Mouse (Mus musculus): Measurements from ENCODE around the gene Ust. TPM values are rescaled to one million over a fixed set of nuclear protein-coding genes. Genes with fewer than 3 reads are reported as not detected.

Ust gene
- polyA plus RNA-seq, 1 experiment from 2014 or later: 3.2 TPM

DNA sequence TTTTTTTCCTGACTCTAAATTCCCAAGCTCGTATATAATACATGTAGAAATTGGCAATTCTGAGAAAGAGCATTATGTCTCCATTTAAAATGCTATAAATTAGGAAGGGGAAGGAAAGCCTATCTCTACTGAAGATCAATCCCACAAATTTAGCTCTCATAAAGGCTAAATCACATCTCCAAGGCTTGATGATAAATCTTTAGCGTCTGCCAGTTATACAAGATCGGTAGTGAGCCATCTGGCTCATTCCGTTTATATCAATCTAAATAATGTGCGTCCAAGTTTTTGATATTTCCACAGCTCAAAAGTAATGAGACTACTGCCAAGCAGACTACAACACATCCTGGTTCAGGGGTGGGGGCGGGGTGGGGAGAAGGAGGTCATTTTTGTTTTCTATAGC lies 6.4 kb downstream of the Ust start:
- H3K36me3 ChIP-seq (ENCODE audit: control insufficient read depth, insufficient read depth, low read length): no peaks in the 10 kb centered on the region
- ATAC-seq (ENCODE audit: low FRiP score) (no peak), DNase-seq (ENCODE audit: low spot score) (no peak)
- no peak overlapping the region for H3K27ac ChIP-seq (ENCODE audit: low read depth, low read length)
- H3K4me1 ChIP-seq (replicated peaks; ENCODE audit: control insufficient read depth, insufficient read depth, low read length): no peaks in the 10 kb centered on the region
- no peaks in the 10 kb centered on the region for H3K27me3 ChIP-seq (ENCODE audit: control insufficient read depth, insufficient read depth, low read length)
- 89% methylated on average over 6 of the region's 6 CpGs for WGBS
- H3K4me2 ChIP-seq (replicated peaks; ENCODE audit: low read depth, low read length): no peak overlapping the region
- H3K9ac ChIP-seq (ENCODE audit: low read depth, low read length): no peak overlapping the region
- H3K9me3 ChIP-seq (ENCODE audit: control insufficient read depth, low read length): no peaks in the 10 kb centered on the region
- H3K4me3 ChIP-seq (ENCODE audit: low read depth, low read length): no peak overlapping the region

DNA sequence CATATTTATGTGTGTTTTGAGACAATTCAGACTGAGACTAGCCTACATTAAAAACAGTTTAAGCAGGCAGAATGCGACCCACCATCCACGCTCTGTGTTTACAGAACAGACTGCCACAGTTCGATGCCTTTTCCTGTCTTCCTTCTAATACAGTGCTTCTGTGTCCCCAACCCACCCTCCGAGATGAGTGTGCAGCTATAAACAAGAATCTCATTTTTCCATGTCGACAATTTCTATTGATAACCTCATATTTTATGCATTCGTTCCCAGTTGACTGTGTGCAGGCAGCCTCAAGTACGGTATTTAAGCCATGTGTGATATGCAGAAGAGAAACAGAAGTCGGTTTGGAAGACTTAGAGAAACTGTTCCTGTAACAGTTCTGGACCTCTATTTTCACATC lies 6.9 kb downstream of the Ust start:
- H3K36me3 ChIP-seq (ENCODE audit: control insufficient read depth, insufficient read depth, low read length): no peaks in the 10 kb centered on the region
- no peak for ATAC-seq (ENCODE audit: low FRiP score)
- no peak overlapping the region for H3K4me3 ChIP-seq (ENCODE audit: low read depth, low read length)
- no peak overlapping the region for H3K9ac ChIP-seq (ENCODE audit: low read depth, low read length)
- WGBS: 63% methylated on average over 8 of the region's 8 CpGs
- no peaks in the 10 kb centered on the region for H3K27me3 ChIP-seq (ENCODE audit: control insufficient read depth, insufficient read depth, low read length)
- H3K9me3 ChIP-seq (ENCODE audit: control insufficient read depth, low read length): no peaks in the 10 kb centered on the region
- no peak overlapping the region for H3K4me2 ChIP-seq (replicated peaks; ENCODE audit: low read depth, low read length)
- H3K27ac ChIP-seq (ENCODE audit: low read depth, low read length): no peak overlapping the region
- H3K4me1 ChIP-seq (replicated peaks; ENCODE audit: control insufficient read depth, insufficient read depth, low read length): no peaks in the 10 kb centered on the region
- no peak for DNase-seq (ENCODE audit: low spot score)

DNA sequence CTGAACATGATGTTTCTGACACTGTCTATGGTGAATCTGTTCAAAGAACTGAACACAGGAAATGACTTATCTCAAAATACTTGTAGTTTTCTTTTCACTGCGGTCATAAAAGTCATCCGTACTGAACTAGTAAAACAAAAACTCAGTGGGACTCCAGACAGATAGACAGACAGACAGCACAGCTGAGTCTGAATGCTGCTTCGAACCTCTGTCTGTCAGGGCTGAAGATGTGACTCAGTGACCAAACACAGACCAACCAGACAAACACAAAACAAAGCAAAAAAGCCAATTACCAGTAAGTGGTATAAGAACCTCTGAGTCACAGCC lies 12.4 kb downstream of the Ust start:
- no peak overlapping the region for H3K4me2 ChIP-seq (replicated peaks; ENCODE audit: low read depth, low read length)
- H3K9ac ChIP-seq (ENCODE audit: low read depth, low read length): no peak overlapping the region
- H3K4me3 ChIP-seq (ENCODE audit: low read depth, low read length): no peak overlapping the region
- no peaks in the 10 kb centered on the region for H3K4me1 ChIP-seq (replicated peaks; ENCODE audit: control insufficient read depth, insufficient read depth, low read length)
- no peaks in the 10 kb centered on the region for H3K27me3 ChIP-seq (ENCODE audit: control insufficient read depth, insufficient read depth, low read length)
- H3K36me3 ChIP-seq (ENCODE audit: control insufficient read depth, insufficient read depth, low read length): no peaks in the 10 kb centered on the region
- 77% methylated on average over 3 of the region's 3 CpGs for WGBS
- H3K9me3 ChIP-seq (ENCODE audit: control insufficient read depth, low read length): no peaks in the 10 kb centered on the region
- DNase-seq (ENCODE audit: low spot score): no peak
- H3K27ac ChIP-seq (ENCODE audit: low read depth, low read length): no peak overlapping the region
- ATAC-seq (ENCODE audit: low FRiP score): no peak

DNA sequence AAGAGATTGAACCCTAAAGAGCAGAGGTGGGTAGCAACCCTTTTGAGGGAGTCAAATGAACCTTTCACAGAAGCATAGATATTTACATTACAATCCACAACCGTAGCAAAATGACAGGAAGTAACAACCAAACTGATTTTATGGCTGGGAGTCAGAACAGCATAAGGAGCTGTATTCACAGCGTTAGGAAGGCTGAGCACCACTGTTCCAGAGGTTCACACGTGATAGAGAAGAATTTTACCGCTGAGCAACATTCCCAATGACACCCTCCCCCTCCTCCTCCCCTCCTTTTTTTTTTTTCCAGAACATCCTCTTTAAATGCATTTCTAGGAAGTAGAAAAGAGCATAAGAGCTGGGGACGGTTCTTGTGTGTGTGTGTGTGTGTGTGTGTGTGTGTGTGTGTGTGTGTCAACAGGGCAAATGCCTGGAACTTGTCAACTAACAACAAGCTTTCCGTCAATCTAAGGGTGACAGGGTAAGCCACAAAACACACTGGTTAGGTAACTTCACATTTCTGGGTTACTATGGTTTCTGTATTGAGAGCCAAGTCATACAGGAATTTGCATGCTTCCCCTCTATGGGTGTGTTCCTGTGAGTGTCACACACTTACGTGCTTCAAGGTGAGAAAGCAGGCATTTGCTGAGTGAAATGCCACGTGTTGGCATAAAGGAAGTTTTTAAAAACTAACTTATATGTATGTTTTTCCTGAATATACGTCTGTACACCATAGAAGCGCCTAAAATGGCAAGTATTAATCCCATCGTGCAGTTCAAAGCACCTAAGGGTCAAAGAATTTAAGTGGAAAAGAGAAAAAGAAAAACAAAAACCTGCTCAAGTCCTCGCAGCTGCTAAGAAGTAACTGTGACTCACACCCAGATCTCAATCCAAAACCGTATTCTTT lies 13.0 kb downstream of the Ust start:
- Histone ChIP-seq H3K4me1 (replicated peaks; ENCODE audit: control insufficient read depth, insufficient read depth, low read length) (no peaks in the 10 kb centered on the region), H3K9me3 (ENCODE audit: control insufficient read depth, low read length) (no peaks in the 10 kb centered on the region), H3K9ac (ENCODE audit: low read depth, low read length) (no peak overlapping the region), H3K36me3 (ENCODE audit: control insufficient read depth, insufficient read depth, low read length) (no peaks in the 10 kb centered on the region), H3K27me3 (ENCODE audit: control insufficient read depth, insufficient read depth, low read length) (no peaks in the 10 kb centered on the region), H3K4me3 (ENCODE audit: low read depth, low read length) (no peak overlapping the region), H3K4me2 (replicated peaks; ENCODE audit: low read depth, low read length) (no peak overlapping the region), H3K27ac (ENCODE audit: low read depth, low read length) (no peak overlapping the region)
- 72% methylated on average over 13 of the region's 13 CpGs for WGBS
- DNase-seq (ENCODE audit: low spot score) (no peak), ATAC-seq (ENCODE audit: low FRiP score) (no peak)

DNA sequence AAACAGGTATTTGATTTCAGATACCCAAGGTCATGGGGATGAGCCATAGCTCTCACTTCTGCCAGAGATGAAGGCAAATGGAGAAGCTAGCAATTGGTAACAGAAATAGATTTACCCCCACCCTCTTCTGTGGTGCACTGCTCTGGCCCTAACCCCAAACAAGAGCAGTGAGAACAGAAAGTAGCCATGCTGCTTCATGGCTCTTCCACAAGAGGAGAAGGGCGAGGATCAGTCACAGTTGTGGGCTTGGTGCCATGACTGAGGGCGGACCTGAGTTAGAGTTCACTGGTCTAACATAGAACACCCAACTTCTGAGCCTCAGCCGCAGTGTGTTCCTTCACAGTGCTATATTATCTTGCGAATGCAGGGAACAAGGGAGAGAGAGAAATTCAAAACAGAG lies 13.8 kb downstream of the Ust start:
- H3K9ac ChIP-seq (ENCODE audit: low read depth, low read length): no peak overlapping the region
- H3K9me3 ChIP-seq (ENCODE audit: control insufficient read depth, low read length): no peaks in the 10 kb centered on the region
- H3K36me3 ChIP-seq (ENCODE audit: control insufficient read depth, insufficient read depth, low read length): no peaks in the 10 kb centered on the region
- H3K4me2 ChIP-seq (replicated peaks; ENCODE audit: low read depth, low read length): no peak overlapping the region
- no peaks in the 10 kb centered on the region for H3K4me1 ChIP-seq (replicated peaks; ENCODE audit: control insufficient read depth, insufficient read depth, low read length)
- H3K27me3 ChIP-seq (ENCODE audit: control insufficient read depth, insufficient read depth, low read length): no peaks in the 10 kb centered on the region
- whole genome bisulfite sequencing: 83% methylated on average over 4 of the region's 4 CpGs
- H3K27ac ChIP-seq (ENCODE audit: low read depth, low read length): no peak overlapping the region
- H3K4me3 ChIP-seq (ENCODE audit: low read depth, low read length): no peak overlapping the region
- no peak for DNase-seq (ENCODE audit: low spot score)
- ATAC-seq (ENCODE audit: low FRiP score): no peak

DNA sequence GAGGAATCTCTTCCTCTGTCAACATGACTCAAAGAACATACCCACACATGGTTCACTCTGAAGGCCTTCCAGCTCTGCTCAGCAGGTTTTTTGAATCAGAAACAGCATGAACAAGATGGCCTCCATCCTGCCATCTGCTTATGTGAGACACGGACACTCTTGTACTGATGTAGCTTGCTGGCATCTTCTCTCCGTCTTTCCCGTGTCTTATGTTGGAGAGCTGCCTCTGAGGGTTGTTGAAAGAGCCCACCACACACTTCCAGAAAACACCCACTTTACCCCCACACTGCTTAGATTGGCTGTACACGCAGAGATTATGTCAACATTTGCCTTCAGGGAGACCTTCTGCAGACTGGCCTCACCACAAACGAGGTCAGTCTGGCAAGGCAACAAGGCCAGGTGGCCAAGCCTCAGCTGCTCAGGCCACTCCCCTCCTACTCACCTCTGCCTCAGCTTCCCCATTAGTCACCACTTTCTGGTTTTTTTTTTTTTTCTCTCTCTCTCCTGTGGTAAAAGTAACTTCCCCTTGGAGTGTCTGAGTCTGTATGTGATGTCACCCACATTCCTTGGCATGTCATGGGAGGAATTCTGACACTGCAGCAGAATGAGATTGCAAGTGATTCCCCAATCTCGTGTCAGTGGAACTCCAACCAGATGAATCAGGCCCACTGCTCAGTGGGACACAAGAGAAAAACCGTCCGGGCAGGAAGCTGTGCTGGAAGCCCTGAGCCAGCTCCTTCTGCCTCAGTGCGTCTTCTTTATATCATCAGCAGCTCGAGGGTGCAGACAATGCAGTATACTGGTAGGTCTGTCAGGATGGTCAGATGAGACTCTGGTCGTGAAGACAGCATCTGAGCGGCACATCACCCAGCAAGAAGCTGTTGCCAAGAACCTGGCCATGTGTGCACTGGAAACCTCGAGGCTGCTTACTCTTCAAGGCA lies 19.4 kb downstream of the Ust start:
- 80% methylated on average over 13 of the region's 13 CpGs for WGBS
- no peak for ATAC-seq (ENCODE audit: low FRiP score)
- Histone ChIP-seq H3K27ac (ENCODE audit: low read depth, low read length) (no peak overlapping the region), H3K4me1 (replicated peaks; ENCODE audit: control insufficient read depth, insufficient read depth, low read length) (no peaks in the 10 kb centered on the region), H3K9ac (ENCODE audit: low read depth, low read length) (no peak overlapping the region), H3K4me2 (replicated peaks; ENCODE audit: low read depth, low read length) (no peak overlapping the region), H3K9me3 (ENCODE audit: control insufficient read depth, low read length) (no peaks in the 10 kb centered on the region), H3K4me3 (ENCODE audit: low read depth, low read length) (no peak overlapping the region), H3K36me3 (ENCODE audit: control insufficient read depth, insufficient read depth, low read length) (no peaks in the 10 kb centered on the region), H3K27me3 (ENCODE audit: control insufficient read depth, insufficient read depth, low read length) (no peaks in the 10 kb centered on the region)
- DNase-seq (ENCODE audit: low spot score): no peak

DNA sequence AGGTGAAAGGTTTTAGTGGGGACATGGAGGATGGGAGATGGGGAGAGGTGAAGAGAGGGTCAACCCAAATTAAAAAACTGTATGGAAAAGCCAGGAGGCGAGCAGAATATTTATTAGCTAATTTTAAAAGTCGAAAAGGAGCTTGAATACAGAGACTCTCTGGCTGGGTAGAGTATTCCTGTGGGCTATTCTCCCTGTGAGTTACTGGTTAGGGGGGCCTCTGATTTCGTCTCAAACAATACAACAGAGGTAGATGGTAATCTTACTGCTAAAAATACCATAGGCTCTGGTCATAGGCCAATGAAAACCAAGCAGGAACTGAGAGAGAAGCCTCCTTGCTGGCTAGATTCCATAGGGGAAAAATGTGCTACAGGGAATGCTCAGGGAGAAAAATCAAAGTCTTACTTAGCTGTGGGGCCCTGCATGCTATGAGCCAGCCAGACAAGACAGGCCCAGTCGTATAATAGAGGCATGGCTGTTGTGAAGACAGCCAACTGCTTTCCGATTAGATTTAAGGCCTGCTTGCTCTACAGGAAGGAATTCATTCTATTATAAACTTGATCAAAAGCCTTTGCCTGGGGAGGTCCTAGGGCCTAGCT lies 23.0 kb downstream of the Ust start:
- Histone ChIP-seq H3K27me3 (ENCODE audit: control insufficient read depth, insufficient read depth, low read length) (no peaks in the 10 kb centered on the region), H3K4me3 (ENCODE audit: low read depth, low read length) (no peak overlapping the region), H3K9ac (ENCODE audit: low read depth, low read length) (no peak overlapping the region), H3K9me3 (ENCODE audit: control insufficient read depth, low read length) (no peaks in the 10 kb centered on the region), H3K4me2 (replicated peaks; ENCODE audit: low read depth, low read length) (no peak overlapping the region), H3K4me1 (replicated peaks; ENCODE audit: control insufficient read depth, insufficient read depth, low read length) (no peaks in the 10 kb centered on the region), H3K27ac (ENCODE audit: low read depth, low read length) (no peak overlapping the region), H3K36me3 (ENCODE audit: control insufficient read depth, insufficient read depth, low read length) (no peaks in the 10 kb centered on the region)
- no peak for ATAC-seq (ENCODE audit: low FRiP score)
- no peak for DNase-seq (ENCODE audit: low spot score)
- 65% methylated on average over 5 of the region's 5 CpGs for WGBS

DNA sequence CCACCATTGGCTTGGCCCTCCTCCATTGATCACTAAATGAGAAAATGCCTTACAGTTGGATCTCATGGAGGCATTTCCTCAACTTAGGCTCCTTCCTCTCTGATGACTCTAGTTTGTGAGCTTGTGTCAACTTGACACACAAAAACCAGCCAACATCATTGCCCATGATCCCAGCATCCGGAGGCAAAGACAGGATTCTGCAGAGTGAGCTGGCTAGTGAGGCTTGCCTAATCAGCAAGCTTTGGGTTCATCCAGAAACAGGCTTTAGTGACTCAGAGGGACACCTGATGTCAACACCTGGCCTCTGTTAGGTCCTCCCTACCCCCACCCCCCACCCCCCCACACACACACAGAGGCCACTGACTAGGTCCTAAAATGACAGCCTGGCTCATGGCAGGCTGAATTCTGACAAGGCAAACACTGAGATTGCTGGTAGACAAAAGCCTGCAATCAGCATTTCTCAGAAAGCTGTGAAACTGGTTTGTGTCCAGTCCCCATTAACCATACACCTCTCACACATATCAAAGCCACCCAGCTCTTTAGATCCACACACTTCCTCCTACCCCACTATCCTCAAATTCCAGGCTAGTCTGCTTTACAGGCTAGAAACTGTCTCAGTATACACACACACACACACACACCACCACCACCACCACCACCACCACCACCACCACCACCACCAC lies 26.6 kb downstream of the Ust start:
- WGBS: 90% methylated on average over 1 of the region's 1 CpGs
- Histone ChIP-seq H3K27me3 (ENCODE audit: control insufficient read depth, insufficient read depth, low read length) (no peaks in the 10 kb centered on the region), H3K4me2 (replicated peaks; ENCODE audit: low read depth, low read length) (no peak overlapping the region), H3K9ac (ENCODE audit: low read depth, low read length) (no peak overlapping the region), H3K27ac (ENCODE audit: low read depth, low read length) (no peak overlapping the region), H3K36me3 (ENCODE audit: control insufficient read depth, insufficient read depth, low read length) (no peaks in the 10 kb centered on the region), H3K4me1 (replicated peaks; ENCODE audit: control insufficient read depth, insufficient read depth, low read length) (no peaks in the 10 kb centered on the region), H3K4me3 (ENCODE audit: low read depth, low read length) (no peak overlapping the region), H3K9me3 (ENCODE audit: control insufficient read depth, low read length) (no peaks in the 10 kb centered on the region)
- ATAC-seq (ENCODE audit: low FRiP score): no peak
- DNase-seq (ENCODE audit: low spot score): no peak

All from hindbrain, embryonic 11.5 days (tissue).